Mouse (Mus musculus): ENCODE measurements around the gene Ranbp9.

DNA sequence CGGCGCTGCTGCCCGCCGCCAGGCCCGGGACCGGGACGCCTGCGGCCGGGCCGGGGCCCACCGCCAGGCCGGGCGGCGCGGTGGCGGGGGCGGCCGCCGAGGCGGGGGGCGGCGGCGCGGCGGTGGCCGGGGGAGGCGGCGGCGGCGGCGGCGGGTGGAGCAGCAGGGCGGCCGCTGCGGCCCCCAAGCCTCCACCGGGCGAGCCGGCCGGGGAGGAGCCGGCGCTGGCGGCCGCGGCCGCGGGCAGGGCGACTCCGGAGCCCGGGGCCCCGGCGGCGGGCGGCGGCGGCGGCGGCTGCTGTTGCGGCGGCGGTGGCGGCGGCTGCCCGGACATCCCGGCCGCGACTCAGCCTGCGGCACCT lies 506 bp downstream of the Ranbp9 start:
- TF ChIP-seq POLR2A (IDR thresholded peaks at IDR 0.05; ENCODE audit: low read depth, low read length) (no peak), CTCF (IDR thresholded peaks at IDR 0.05; ENCODE audit: borderline replicate concordance, insufficient read depth, low read length) (no peak)

All from embryonic fibroblast, embryonic 13.5 days (primary cell).